Comparison of ENCODE assay signal across 1 mouse cellular context in the genomic region with DNA sequence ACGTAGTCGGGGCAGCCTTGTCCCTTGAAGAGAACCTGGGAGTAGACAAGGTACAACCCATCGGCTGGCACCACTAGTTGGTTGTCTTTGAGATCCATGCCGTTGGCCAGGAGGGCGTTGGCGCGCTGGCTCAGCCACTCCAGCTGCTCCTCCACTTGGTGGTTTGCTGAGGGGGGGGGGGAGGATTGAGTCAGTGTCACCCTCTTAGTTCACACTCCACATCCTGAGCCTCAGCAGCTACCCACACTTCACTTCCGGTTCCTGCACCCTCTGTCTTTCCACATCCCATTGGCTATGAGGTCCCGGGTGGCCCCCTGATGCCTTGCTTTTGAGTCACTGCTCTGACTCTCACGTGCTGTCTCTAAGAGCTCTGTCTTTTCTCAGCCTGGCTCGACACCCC.
TF ChIP-seq lines count a peak whose summit lies in the region.

No protein-coding gene starts in this region.

TF ChIP-seq in CH12.LX, 34 proteins besides CTCF, POLR2A, EP300 and RAD21:
- TF ChIP-seq MAFK (IDR thresholded peaks at IDR 0.05; ENCODE audit: insufficient replicate concordance, low read length) (no peak), BHLHE40 (IDR thresholded peaks at IDR 0.05; ENCODE audit: low read depth, low read length) (peak; percentile 98), MYC (IDR thresholded peaks at IDR 0.05; ENCODE audit: low read depth, low read length) (peak; percentile 46; the same call in 1 of the 2 replicates), GABPA (IDR thresholded peaks at IDR 0.05; ENCODE audit: insufficient replicate concordance, low read depth, low read length) (no peak), CHD2 (IDR thresholded peaks at IDR 0.05; ENCODE audit: low read length) (no peak; the same call in 1 of the 2 replicates), PAX5 (IDR thresholded peaks at IDR 0.05; ENCODE audit: low read length) (no peak), SIN3A (IDR thresholded peaks at IDR 0.05; ENCODE audit: low read length) (0 out of 2 replicates have a peak, but pooled peaks have one; percentile 61), MXI1 (IDR thresholded peaks at IDR 0.05; ENCODE audit: low read depth, low read length) (peak; percentile 53), ETS1 (conservative IDR thresholded peaks at IDR 0.05; ENCODE audit: low read depth, low read length) (peak; percentile 84), JUND (conservative IDR thresholded peaks at IDR 0.05; ENCODE audit: low read depth, low read length) (no peak), KAT2A (IDR thresholded peaks at IDR 0.05; ENCODE audit: insufficient replicate concordance, low read length) (no peak), POLR2AphosphoS2 (IDR thresholded peaks at IDR 0.05; ENCODE audit: low read depth, low read length) (no peak), MAZ (IDR thresholded peaks at IDR 0.05; ENCODE audit: low read depth, low read length) (no peak; the same call in 1 of the 2 replicates), ELF1 (IDR thresholded peaks at IDR 0.05; ENCODE audit: low read depth, low read length) (peak; percentile 80), HCFC1 (IDR thresholded peaks at IDR 0.05; ENCODE audit: low read depth, low read length) (peak; percentile 55), ZKSCAN1 (IDR thresholded peaks at IDR 0.05; ENCODE audit: borderline replicate concordance, low read depth, low read length) (no peak), IRF4 (IDR thresholded peaks at IDR 0.05; ENCODE audit: low read depth, low read length) (peak; percentile 57), TCF12 (IDR thresholded peaks at IDR 0.05; ENCODE audit: low read depth, low read length) (peak; percentile 70; the same call in 1 of the 2 replicates), USF2 (conservative IDR thresholded peaks at IDR 0.05; ENCODE audit: low read depth, low read length) (no peak), SMC3 (IDR thresholded peaks at IDR 0.05; ENCODE audit: low read depth, low read length) (no peak; the same call in none of the 2 replicates), MEF2A (IDR thresholded peaks at IDR 0.05; ENCODE audit: borderline replicate concordance, low read depth, low read length) (peak; percentile 60), JUN (IDR thresholded peaks at IDR 0.05; ENCODE audit: insufficient read depth, low read depth, low read length) (no peak), USF1 (IDR thresholded peaks at IDR 0.05; ENCODE audit: low read depth, low read length) (no peak), ZC3H11A (IDR thresholded peaks at IDR 0.05; ENCODE audit: low read depth, low read length) (no peak), UBTF (IDR thresholded peaks at IDR 0.05; ENCODE audit: low read depth, low read length) (no peak), NELFE (IDR thresholded peaks at IDR 0.05; ENCODE audit: low read depth, low read length) (no peak), ZNF384 (IDR thresholded peaks at IDR 0.05; ENCODE audit: low read depth, low read length) (no peak), E2F4 (IDR thresholded peaks at IDR 0.05; ENCODE audit: insufficient replicate concordance, low read depth, low read length) (no peak), NRF1 (IDR thresholded peaks at IDR 0.05; ENCODE audit: low read depth, low read length) (no peak), RCOR1 (conservative IDR thresholded peaks at IDR 0.05; ENCODE audit: low read depth, low read length) (no peak), ZMIZ1 (IDR thresholded peaks at IDR 0.05; ENCODE audit: low read depth, low read length) (no peak), TBP (conservative IDR thresholded peaks at IDR 0.05; ENCODE audit: low read depth, low read length) (no peak; the same call in 1 of the 2 replicates), MAX (IDR thresholded peaks at IDR 0.05; ENCODE audit: low read length) (peak; percentile 80), CHD1 (IDR thresholded peaks at IDR 0.05; ENCODE audit: low read depth, low read length) (no peak)
TF ChIP-seq in CH12.LX: peak in this region for 11.
